Mouse (Mus musculus): ENCODE data around the gene Tmem161a.

DNA sequence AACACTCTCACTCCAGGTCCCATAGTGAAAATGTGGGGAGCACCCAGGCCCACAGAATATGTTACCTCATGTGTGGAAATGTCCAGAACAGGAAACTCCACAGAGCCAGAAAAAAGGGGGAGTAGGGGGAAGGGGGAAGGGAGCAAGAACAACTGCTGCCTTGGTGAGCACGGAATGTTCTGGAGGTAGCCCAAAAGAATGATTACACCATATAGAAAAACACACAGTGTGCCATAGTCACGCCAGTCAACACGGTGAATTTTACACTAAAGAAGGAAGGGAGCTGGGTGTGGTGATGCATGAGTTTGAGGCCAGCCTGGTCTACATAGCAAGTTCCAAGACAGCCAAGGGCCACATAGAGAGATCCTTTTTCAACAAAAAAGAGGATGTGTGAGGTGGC is 8.8 kb upstream of the Tmem161a start:
- TF ChIP-seq CTCF (IDR thresholded peaks at IDR 0.05; ENCODE audit: low read depth, low read length), result no peak
- TF ChIP-seq POLR2A (IDR thresholded peaks at IDR 0.05; ENCODE audit: extremely low read depth, insufficient read depth, low read length), result no peak
